Mouse (Mus musculus): Measurements from ENCODE around the gene Gmpr. TPM values are rescaled to one million over a fixed set of nuclear protein-coding genes. Genes with fewer than 3 reads are reported as not detected.

Gene Gmpr
- polyA plus RNA-seq (2014; fragmentation: Nextera tagmentation; extraction: Ambion mirVana), result 200 and 221 TPM in 2 replicates

- H3K4me2 ChIP-seq, result peak within 1 kb of the TSS; percentile 88
- under 1% methylated on average over 63 of the region's 63 CpGs for WGBS
- peak; percentile 87 for DNase-seq (ENCODE audit: low spot score)
- ATAC-seq (replicated peaks; ENCODE audit: low FRiP score), result peak; percentile 83
- peak within 1 kb of the TSS; percentile 82 for H3K4me3 ChIP-seq (ENCODE audit: low read depth, low read length)
- H3K4me1 ChIP-seq (replicated peaks; ENCODE audit: control insufficient read depth, insufficient read depth, low read length), result peaks cover 35% of the 10 kb centered on the region
- no peaks in the 10 kb centered on the region for H3K27me3 ChIP-seq (replicated peaks; ENCODE audit: control insufficient read depth, insufficient read depth, low read length)
- H3K9ac ChIP-seq (ENCODE audit: low read depth, low read length), result peak within 1 kb of the TSS; percentile 96
- no peaks in the 10 kb centered on the region for H3K9me3 ChIP-seq (ENCODE audit: control insufficient read depth, low read length)
- H3K36me3 ChIP-seq (ENCODE audit: control insufficient read depth, insufficient read depth, low read length), result no peaks in the 10 kb centered on the region
- H3K27ac ChIP-seq (ENCODE audit: low read depth, low read length), result peak within 1 kb of the TSS; percentile 82
Observed at GRCm38 (mm10) chr13:45507274-45508229, at the start of gene Gmpr. Gene Gmpr (plus strand): TSS chr13:45507444.

- Histone ChIP-seq H3K4me1 (replicated peaks; ENCODE audit: control insufficient read depth, insufficient read depth, low read length) (peaks cover 30% of the 10 kb centered on the region), H3K9me3 (ENCODE audit: control insufficient read depth, low read length) (no peaks in the 10 kb centered on the region), H3K36me3 (ENCODE audit: control insufficient read depth, insufficient read depth, low read length) (no peaks in the 10 kb centered on the region), H3K27me3 (replicated peaks; ENCODE audit: control insufficient read depth, insufficient read depth, low read length) (no peaks in the 10 kb centered on the region), H3K4me2 (no peak overlapping the region), H3K27ac (ENCODE audit: low read depth, low read length) (no peak overlapping the region), H3K9ac (ENCODE audit: low read depth, low read length) (no peak overlapping the region), H3K4me3 (ENCODE audit: low read depth, low read length) (no peak overlapping the region)
- 81% methylated on average over 7 of the region's 7 CpGs for WGBS
- no peak for DNase-seq (ENCODE audit: low spot score)
- no peak for ATAC-seq (replicated peaks; ENCODE audit: low FRiP score)
Observed at GRCm38 (mm10) chr13:45457459-45457858, 49.8 kb upstream of the Gmpr start.

GRCm38 (mm10) chr13:45460177-45460576 is 47.1 kb upstream of the Gmpr start:
- no peaks in the 10 kb centered on the region for H3K27me3 ChIP-seq (replicated peaks; ENCODE audit: control insufficient read depth, insufficient read depth, low read length)
- H3K9me3 ChIP-seq (ENCODE audit: control insufficient read depth, low read length), result no peaks in the 10 kb centered on the region
- no peaks in the 10 kb centered on the region for H3K36me3 ChIP-seq (ENCODE audit: control insufficient read depth, insufficient read depth, low read length)
- H3K9ac ChIP-seq (ENCODE audit: low read depth, low read length), result no peak overlapping the region
- no peak overlapping the region for H3K27ac ChIP-seq (ENCODE audit: low read depth, low read length)
- DNase-seq (ENCODE audit: low spot score), result no peak
- no peak overlapping the region for H3K4me3 ChIP-seq (ENCODE audit: low read depth, low read length)
- peaks cover 12% of the 10 kb centered on the region for H3K4me1 ChIP-seq (replicated peaks; ENCODE audit: control insufficient read depth, insufficient read depth, low read length)
- WGBS, result 86% methylated on average over 3 of the region's 3 CpGs
- no peak overlapping the region for H3K4me2 ChIP-seq
- ATAC-seq (replicated peaks; ENCODE audit: low FRiP score), result no peak

GRCm38 (mm10) chr13:45461370-45461958 is 45.8 kb upstream of the Gmpr start:
- Histone ChIP-seq H3K9ac (ENCODE audit: low read depth, low read length) (no peak overlapping the region), H3K36me3 (ENCODE audit: control insufficient read depth, insufficient read depth, low read length) (no peaks in the 10 kb centered on the region), H3K9me3 (ENCODE audit: control insufficient read depth, low read length) (no peaks in the 10 kb centered on the region), H3K27me3 (replicated peaks; ENCODE audit: control insufficient read depth, insufficient read depth, low read length) (no peaks in the 10 kb centered on the region), H3K27ac (ENCODE audit: low read depth, low read length) (no peak overlapping the region), H3K4me3 (ENCODE audit: low read depth, low read length) (no peak overlapping the region), H3K4me2 (no peak overlapping the region), H3K4me1 (replicated peaks; ENCODE audit: control insufficient read depth, insufficient read depth, low read length) (no peaks in the 10 kb centered on the region)
- no peak for DNase-seq (ENCODE audit: low spot score)
- WGBS, result 79% methylated on average over 14 of the region's 14 CpGs
- no peak for ATAC-seq (replicated peaks; ENCODE audit: low FRiP score)

GRCm38 (mm10) chr13:45465616-45466015 is 41.6 kb upstream of the Gmpr start:
- H3K27ac ChIP-seq (ENCODE audit: low read depth, low read length), result no peak overlapping the region
- H3K36me3 ChIP-seq (ENCODE audit: control insufficient read depth, insufficient read depth, low read length), result no peaks in the 10 kb centered on the region
- WGBS, result 85% methylated on average over 10 of the region's 10 CpGs
- peaks cover 3% of the 10 kb centered on the region; the same call in 1 of the 2 replicates for H3K4me1 ChIP-seq (replicated peaks; ENCODE audit: control insufficient read depth, insufficient read depth, low read length)
- H3K9ac ChIP-seq (ENCODE audit: low read depth, low read length), result no peak overlapping the region
- DNase-seq (ENCODE audit: low spot score) (no peak), ATAC-seq (replicated peaks; ENCODE audit: low FRiP score) (no peak)
- no peaks in the 10 kb centered on the region for H3K27me3 ChIP-seq (replicated peaks; ENCODE audit: control insufficient read depth, insufficient read depth, low read length)
- H3K9me3 ChIP-seq (ENCODE audit: control insufficient read depth, low read length), result no peaks in the 10 kb centered on the region
- H3K4me2 ChIP-seq, result no peak overlapping the region
- H3K4me3 ChIP-seq (ENCODE audit: low read depth, low read length), result no peak overlapping the region

- Histone ChIP-seq H3K4me1 (replicated peaks; ENCODE audit: control insufficient read depth, insufficient read depth, low read length) (peaks cover 3% of the 10 kb centered on the region; the same call in 1 of the 2 replicates), H3K4me3 (ENCODE audit: low read depth, low read length) (no peak overlapping the region), H3K27ac (ENCODE audit: low read depth, low read length) (no peak overlapping the region), H3K27me3 (replicated peaks; ENCODE audit: control insufficient read depth, insufficient read depth, low read length) (no peaks in the 10 kb centered on the region), H3K9ac (ENCODE audit: low read depth, low read length) (no peak overlapping the region), H3K36me3 (ENCODE audit: control insufficient read depth, insufficient read depth, low read length) (no peaks in the 10 kb centered on the region), H3K4me2 (no peak overlapping the region), H3K9me3 (ENCODE audit: control insufficient read depth, low read length) (no peaks in the 10 kb centered on the region)
- ATAC-seq (replicated peaks; ENCODE audit: low FRiP score), result no peak
- 66% methylated on average over 10 of the region's 10 CpGs for WGBS
- DNase-seq (ENCODE audit: low spot score), result no peak
Observed at GRCm38 (mm10) chr13:45466031-45466519, 41.2 kb upstream of the Gmpr start.

GRCm38 (mm10) chr13:45468751-45469150 is 38.5 kb upstream of the Gmpr start:
- ATAC-seq (replicated peaks; ENCODE audit: low FRiP score), result no peak
- WGBS, result 84% methylated on average over 5 of the region's 5 CpGs

GRCm38 (mm10) chr13:45469481-45470301 is 37.6 kb upstream of the Gmpr start:
- peaks cover 3% of the 10 kb centered on the region; the same call in 1 of the 2 replicates for H3K4me1 ChIP-seq (replicated peaks; ENCODE audit: control insufficient read depth, insufficient read depth, low read length)
- ATAC-seq (replicated peaks; ENCODE audit: low FRiP score), result no peak
- H3K9ac ChIP-seq (ENCODE audit: low read depth, low read length), result no peak overlapping the region
- WGBS, result 67% methylated on average over 19 of the region's 19 CpGs
- DNase-seq (ENCODE audit: low spot score), result no peak
- H3K27me3 ChIP-seq (replicated peaks; ENCODE audit: control insufficient read depth, insufficient read depth, low read length), result no peaks in the 10 kb centered on the region
- H3K4me3 ChIP-seq (ENCODE audit: low read depth, low read length), result no peak overlapping the region
- H3K4me2 ChIP-seq, result no peak overlapping the region
- H3K27ac ChIP-seq (ENCODE audit: low read depth, low read length), result no peak overlapping the region
- H3K36me3 ChIP-seq (ENCODE audit: control insufficient read depth, insufficient read depth, low read length), result no peaks in the 10 kb centered on the region
- no peaks in the 10 kb centered on the region for H3K9me3 ChIP-seq (ENCODE audit: control insufficient read depth, low read length)

More at GRCm38 (mm10) chr13:45468751-45469150, 38.5 kb upstream of the Gmpr start:
- H3K27ac ChIP-seq (ENCODE audit: low read depth, low read length), result no peak overlapping the region
- peaks cover 3% of the 10 kb centered on the region; the same call in 1 of the 2 replicates for H3K4me1 ChIP-seq (replicated peaks; ENCODE audit: control insufficient read depth, insufficient read depth, low read length)
- no peak overlapping the region for H3K4me2 ChIP-seq
- no peak for DNase-seq (ENCODE audit: low spot score)
- no peak overlapping the region for H3K9ac ChIP-seq (ENCODE audit: low read depth, low read length)
- H3K9me3 ChIP-seq (ENCODE audit: control insufficient read depth, low read length), result no peaks in the 10 kb centered on the region
- H3K27me3 ChIP-seq (replicated peaks; ENCODE audit: control insufficient read depth, insufficient read depth, low read length), result no peaks in the 10 kb centered on the region
- H3K4me3 ChIP-seq (ENCODE audit: low read depth, low read length), result no peak overlapping the region
- H3K36me3 ChIP-seq (ENCODE audit: control insufficient read depth, insufficient read depth, low read length), result no peaks in the 10 kb centered on the region

Data from liver, embryonic 11.5 days (tissue).